Mouse (Mus musculus) limb, embryonic 11.5 days (tissue): ENCODE measurements around the gene Sorcs2. TPM values are rescaled to one million over a fixed set of nuclear protein-coding genes. Genes with fewer than 3 reads are reported as not detected.

Source experiments
- ATAC-seq: fragments of 200-750 bp; cut with Nextera tagmentation; 2 replicates; pipeline ENCODE4 v1.8.0; 2017; ENCODE audit warnings: low read depth; ENCODE audit not compliant: insufficient number of reproducible peaks, low FRiP score, low TSS enrichment
- DNase-seq: peaks from one replicate; pipeline ENCODE4 v3.0.0-alpha.2; 2015; ENCODE audit warnings: low spot score
- H3K27ac ChIP-seq: fragments of 300-500 bp; sonication (generic); replicated peaks from 2 replicates; pipeline ENCODE4 v1.5.1; 2014; ENCODE audit warnings: low read depth, mild to moderate bottlenecking, low read length
- H3K27me3 ChIP-seq: fragments of 300-500 bp; sonication (generic); 2 replicates; pipeline ENCODE4 v1.6.1; 2014; ENCODE audit warnings: mild to moderate bottlenecking, low read length, mixed read lengths; ENCODE audit not compliant: control insufficient read depth, insufficient read depth
- H3K36me3 ChIP-seq: fragments of 300-500 bp; sonication (generic); 2 replicates; pipeline ENCODE4 v1.6.1; 2014; ENCODE audit warnings: mild to moderate bottlenecking, low read length, moderate library complexity, mixed read lengths; ENCODE audit not compliant: control insufficient read depth, insufficient read depth
- H3K4me1 ChIP-seq: fragments of 300-500 bp; sonication (generic); 2 replicates; pipeline ENCODE4 v1.6.1; 2014; ENCODE audit warnings: low read length, mixed read lengths; ENCODE audit not compliant: control insufficient read depth, insufficient read depth
- H3K4me2 ChIP-seq: fragments of 300-500 bp; sonication (generic); 2 replicates; pipeline ENCODE4 v1.6.1; 2014; ENCODE audit warnings: low read depth, mild to moderate bottlenecking, moderate library complexity; ENCODE audit not compliant: severe bottlenecking
- H3K4me3 ChIP-seq: fragments of 300-500 bp; sonication (generic); 2 replicates; pipeline ENCODE4 v1.5.1; 2014; ENCODE audit warnings: low read depth, low read length
- H3K9ac ChIP-seq: fragments of 300-500 bp; sonication (generic); 2 replicates; pipeline ENCODE4 v1.6.1; 2014; ENCODE audit warnings: mild to moderate bottlenecking, low read length
- H3K9me3 ChIP-seq: fragments of 300-500 bp; sonication (generic); 2 replicates; pipeline ENCODE4 v1.6.1; 2016; ENCODE audit warnings: low read length; ENCODE audit not compliant: control insufficient read depth
- WGBS: fragments of 180-500 bp; shearing (Covaris S2); extraction: QIAGEN DNeasy Blood & Tissue Kit; methylation state at CpG from one replicate; pipeline ENCODE4 v1.1.7; 2014; 5-methylcytosine and 5-hydroxymethylcytosine counted together
- polyA plus RNA-seq: library from polyadenylated mRNA; unstranded; fragments of >200 nt; fragmentation: Nextera tagmentation; extraction: Ambion mirVana; gene quantifications from 2 replicates; pipeline ENCODE4 v1.2.1, GENCODE M21; 2014

Sorcs2 gene
- polyA plus RNA-seq, 1 experiment from 2014 or later, result 6.4 TPM

DNA sequence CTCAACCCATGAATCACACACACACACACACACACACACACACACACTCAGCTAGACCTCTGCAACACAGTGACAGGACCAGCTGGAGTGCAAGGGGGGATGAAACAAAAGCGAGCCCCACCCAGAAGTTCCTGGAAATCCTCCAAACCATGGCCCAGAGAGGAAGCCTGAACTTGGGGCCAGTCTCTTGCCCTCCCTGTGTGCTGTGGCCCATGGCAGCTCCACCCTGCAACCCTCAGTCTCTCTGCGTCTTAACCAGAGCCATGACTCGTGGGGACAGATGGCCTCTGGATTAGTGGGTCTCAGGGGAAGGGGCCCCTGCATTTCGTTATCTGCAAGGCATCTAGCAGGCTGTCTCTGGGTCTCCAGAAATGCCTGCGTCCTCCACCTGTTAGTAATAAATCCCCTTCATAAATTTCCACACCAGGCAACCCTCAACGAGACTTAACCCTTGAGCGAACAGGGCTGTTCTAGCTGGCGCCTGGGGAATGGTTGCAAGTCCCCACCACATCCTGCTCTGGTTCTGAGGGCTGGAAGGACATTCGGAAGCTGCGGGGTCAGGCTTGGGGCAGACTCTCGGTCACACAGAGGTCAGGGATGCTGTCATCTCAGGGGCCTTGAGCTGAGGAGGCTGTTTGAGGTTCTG lies 24.6 kb downstream of the Sorcs2 start:
- Histone ChIP-seq H3K4me3 (no peak overlapping the region), H3K4me1 (peaks cover 76% of the 10 kb centered on the region), H3K9me3 (no peaks in the 10 kb centered on the region), H3K4me2 (peak overlapping the region; percentile 18; the same call in 1 of the 2 replicates), H3K36me3 (no peaks in the 10 kb centered on the region), H3K9ac (no peak overlapping the region), H3K27me3 (no peaks in the 10 kb centered on the region), H3K27ac (peak overlapping the region; percentile 80)
- peak; percentile 82 for DNase-seq
- ATAC-seq, result peak; percentile 76
- WGBS, result 3% methylated on average over 11 of the region's 11 CpGs

DNA sequence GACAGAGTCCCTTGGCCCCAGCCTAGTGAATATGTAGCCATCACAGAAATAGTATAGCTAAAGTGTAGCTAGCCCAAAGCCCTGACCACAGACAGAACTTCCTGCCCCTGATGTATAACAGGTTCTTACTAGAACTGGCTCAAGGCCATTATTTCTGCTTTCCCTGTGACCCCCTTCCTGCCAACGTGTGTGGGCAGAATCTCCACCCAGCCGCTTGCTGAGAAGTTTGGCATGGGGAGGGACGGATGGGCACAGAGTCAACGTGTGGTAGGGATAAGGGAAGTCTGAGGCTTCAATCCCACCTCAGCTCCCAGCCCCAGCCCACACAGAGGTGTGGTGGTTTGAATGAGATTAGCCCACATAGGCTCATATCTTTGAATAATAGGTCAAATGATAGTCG lies 26.2 kb downstream of the Sorcs2 start:
- H3K9me3 ChIP-seq, result no peaks in the 10 kb centered on the region
- H3K27ac ChIP-seq, result no peak overlapping the region
- no peak overlapping the region for H3K4me3 ChIP-seq
- H3K9ac ChIP-seq, result no peak overlapping the region
- DNase-seq (no peak), ATAC-seq (no peak)
- H3K4me2 ChIP-seq, result no peak overlapping the region
- peaks cover 60% of the 10 kb centered on the region for H3K4me1 ChIP-seq
- WGBS, result 74% methylated on average over 5 of the region's 5 CpGs
- no peaks in the 10 kb centered on the region for H3K36me3 ChIP-seq
- H3K27me3 ChIP-seq, result no peaks in the 10 kb centered on the region

DNA sequence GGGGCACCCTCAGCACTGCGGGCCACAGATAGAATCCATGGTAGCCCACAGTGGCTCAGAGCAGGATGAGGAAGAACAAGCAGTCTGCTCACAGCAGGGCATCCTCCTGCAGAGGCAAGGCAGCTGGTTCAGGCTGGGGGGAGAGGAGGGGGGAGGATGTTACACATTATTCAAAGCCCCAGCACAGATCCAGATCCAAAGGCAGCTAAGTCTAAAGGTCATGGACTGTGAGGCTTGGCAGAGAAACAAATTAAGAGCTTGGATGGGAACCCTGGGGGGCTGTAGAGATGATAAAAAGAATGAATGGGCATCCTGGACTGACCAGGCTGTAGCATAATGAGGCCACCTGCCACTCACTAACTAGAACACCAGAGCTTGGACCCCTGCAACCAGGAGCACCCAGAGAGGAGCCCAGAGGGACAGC lies 28.7 kb downstream of the Sorcs2 start:
- H3K36me3 ChIP-seq, result no peaks in the 10 kb centered on the region; the same call in 1 of the 2 replicates
- no peak overlapping the region for H3K9ac ChIP-seq
- ATAC-seq, result no peak
- H3K4me2 ChIP-seq, result no peak overlapping the region
- peaks cover 42% of the 10 kb centered on the region for H3K4me1 ChIP-seq
- 39% methylated on average over 1 of the region's 1 CpGs for WGBS
- H3K27ac ChIP-seq, result no peak overlapping the region
- H3K9me3 ChIP-seq, result no peaks in the 10 kb centered on the region
- no peak for DNase-seq
- H3K4me3 ChIP-seq, result no peak overlapping the region
- H3K27me3 ChIP-seq, result no peaks in the 10 kb centered on the region

DNA sequence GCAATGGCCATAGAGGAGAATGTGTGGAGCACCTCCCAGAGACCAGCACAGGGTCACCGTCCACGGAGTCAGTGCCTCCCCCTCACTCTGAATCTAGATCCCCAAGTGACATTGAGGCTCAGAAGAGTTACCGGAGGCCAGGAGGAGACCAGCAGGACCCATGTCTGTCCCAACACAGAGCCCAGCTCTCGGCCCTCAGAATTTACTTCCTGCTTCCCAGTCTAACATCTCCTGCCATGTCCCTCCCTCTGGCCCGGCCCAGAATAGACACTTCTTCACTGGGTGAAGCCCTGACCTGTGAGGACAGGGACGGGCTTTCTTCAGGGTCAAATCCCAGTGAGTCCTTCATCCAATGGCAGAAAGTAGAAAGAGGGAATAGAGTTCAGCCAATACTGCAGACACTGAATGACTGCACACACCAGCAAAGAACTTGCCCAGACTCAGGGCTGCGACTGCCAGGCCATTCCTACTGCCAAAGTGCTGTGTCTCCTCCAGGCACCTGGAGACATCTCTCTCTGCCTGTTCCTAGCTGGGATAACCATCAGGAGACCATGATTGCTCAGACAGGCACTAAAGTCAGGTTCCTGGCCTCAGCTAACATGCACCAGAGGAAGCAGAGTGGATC lies 29.3 kb downstream of the Sorcs2 start:
- H3K9me3 ChIP-seq, result no peaks in the 10 kb centered on the region
- H3K27ac ChIP-seq, result no peak overlapping the region
- H3K9ac ChIP-seq, result no peak overlapping the region
- H3K36me3 ChIP-seq, result no peaks in the 10 kb centered on the region; the same call in 1 of the 2 replicates
- DNase-seq (no peak), ATAC-seq (no peak)
- no peaks in the 10 kb centered on the region for H3K27me3 ChIP-seq
- H3K4me3 ChIP-seq, result no peak overlapping the region
- WGBS, result 78% methylated on average over 7 of the region's 7 CpGs
- peaks cover 35% of the 10 kb centered on the region for H3K4me1 ChIP-seq
- no peak overlapping the region for H3K4me2 ChIP-seq

DNA sequence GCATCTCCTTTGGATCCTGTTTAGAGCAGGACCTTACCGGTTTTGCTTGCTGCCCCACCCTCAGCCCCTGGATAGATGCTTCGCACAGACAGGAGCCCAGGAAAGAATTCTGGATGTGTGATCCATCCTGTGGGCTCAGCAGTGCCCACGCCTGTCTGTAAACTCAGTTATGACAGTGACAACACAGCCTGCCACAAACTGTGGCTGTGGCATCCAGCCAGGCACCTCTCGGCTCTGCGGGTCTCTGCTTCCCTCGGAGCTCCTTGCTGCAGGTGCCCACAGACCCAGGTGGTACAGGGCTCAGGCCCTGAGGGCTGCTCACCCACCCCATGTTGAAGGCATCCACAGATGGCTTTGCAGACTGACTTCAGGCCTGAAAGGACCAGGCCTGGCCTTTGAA lies 30.0 kb downstream of the Sorcs2 start:
- Histone ChIP-seq H3K27me3 (no peaks in the 10 kb centered on the region), H3K4me1 (peaks cover 28% of the 10 kb centered on the region), H3K4me3 (no peak overlapping the region), H3K27ac (no peak overlapping the region), H3K9me3 (no peaks in the 10 kb centered on the region), H3K4me2 (no peak overlapping the region), H3K9ac (no peak overlapping the region), H3K36me3 (no peaks in the 10 kb centered on the region; the same call in 1 of the 2 replicates)
- ATAC-seq (no peak), DNase-seq (no peak)
- WGBS, result 92% methylated on average over 6 of the region's 6 CpGs

DNA sequence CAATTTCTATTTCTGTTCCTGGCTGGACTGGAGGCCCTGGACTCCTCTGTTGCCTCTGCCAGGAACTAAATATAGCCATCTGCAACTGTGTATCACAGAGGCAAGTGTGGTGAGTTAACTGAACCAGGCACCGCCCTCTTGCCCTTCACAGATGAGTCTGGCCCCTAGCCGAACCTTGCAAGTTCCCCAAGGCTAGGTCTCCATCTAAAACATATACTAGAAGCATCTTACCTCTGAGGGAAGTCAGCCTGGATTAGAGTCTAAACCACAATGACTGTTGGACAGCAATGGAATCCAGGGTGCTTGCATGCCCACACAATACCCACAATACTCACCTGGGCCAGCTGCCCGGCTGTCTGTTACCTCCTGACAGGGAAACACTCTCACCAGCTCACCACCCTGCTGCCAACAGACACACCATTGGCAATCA lies 30.7 kb downstream of the Sorcs2 start:
- H3K4me2 ChIP-seq, result no peak overlapping the region
- no peak overlapping the region for H3K9ac ChIP-seq
- no peak for ATAC-seq
- no peaks in the 10 kb centered on the region for H3K27me3 ChIP-seq
- H3K27ac ChIP-seq, result no peak overlapping the region
- WGBS, result 63% methylated on average over 3 of the region's 3 CpGs
- no peaks in the 10 kb centered on the region; the same call in 1 of the 2 replicates for H3K36me3 ChIP-seq
- H3K4me1 ChIP-seq, result peaks cover 23% of the 10 kb centered on the region
- DNase-seq, result no peak
- no peak overlapping the region for H3K4me3 ChIP-seq
- H3K9me3 ChIP-seq, result no peaks in the 10 kb centered on the region

DNA sequence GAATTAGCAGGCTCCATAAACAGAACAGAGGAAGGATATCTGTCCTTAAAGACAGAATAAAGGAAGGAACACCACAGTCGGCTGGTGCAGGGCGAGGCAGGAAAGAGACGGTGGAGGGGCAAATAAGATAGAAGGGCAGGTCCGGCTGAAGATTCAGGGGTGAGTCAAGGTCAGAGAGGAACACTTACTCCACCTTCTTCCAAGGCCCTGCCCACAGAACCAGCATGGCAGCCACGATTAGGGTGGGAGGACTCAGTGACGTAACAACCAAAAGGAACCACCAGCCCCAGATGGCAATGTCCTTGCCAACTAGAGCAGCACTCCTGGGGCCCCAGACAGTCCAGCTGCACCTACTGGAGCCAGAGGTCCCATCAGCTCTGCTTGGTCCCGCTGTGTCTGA lies 36.2 kb downstream of the Sorcs2 start:
- Histone ChIP-seq H3K4me1 (peaks cover 12% of the 10 kb centered on the region), H3K4me3 (no peak overlapping the region), H3K9me3 (no peaks in the 10 kb centered on the region), H3K36me3 (no peaks in the 10 kb centered on the region; the same call in 1 of the 2 replicates), H3K27ac (no peak overlapping the region), H3K9ac (no peak overlapping the region), H3K4me2 (no peak overlapping the region), H3K27me3 (no peaks in the 10 kb centered on the region)
- WGBS, result 94% methylated on average over 7 of the region's 7 CpGs
- no peak for DNase-seq
- ATAC-seq, result no peak

DNA sequence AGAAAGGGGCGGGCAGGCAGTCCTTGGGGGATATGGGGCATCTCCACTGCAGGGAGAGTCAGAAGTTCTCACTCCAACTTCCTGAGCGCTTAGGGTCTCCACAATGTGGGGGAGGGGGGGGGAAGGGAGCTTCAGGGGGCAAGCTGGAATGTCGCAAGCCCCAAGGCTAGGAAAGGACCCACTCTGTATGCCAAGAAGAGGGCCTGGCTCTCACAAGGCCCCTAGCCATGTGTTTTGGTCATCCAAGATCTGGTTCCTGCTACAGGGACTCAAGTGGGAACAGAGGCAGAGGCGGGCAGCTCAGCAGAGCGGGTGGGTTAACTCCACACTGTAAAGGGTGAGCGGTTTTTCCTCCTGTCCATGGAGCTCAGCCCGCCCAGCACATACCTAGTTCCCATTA lies 37.6 kb downstream of the Sorcs2 start:
- 82% methylated on average over 7 of the region's 7 CpGs for WGBS
- no peaks in the 10 kb centered on the region for H3K9me3 ChIP-seq
- H3K9ac ChIP-seq, result no peak overlapping the region
- no peaks in the 10 kb centered on the region for H3K27me3 ChIP-seq
- no peak for DNase-seq
- H3K27ac ChIP-seq, result no peak overlapping the region
- no peak for ATAC-seq
- H3K36me3 ChIP-seq, result no peaks in the 10 kb centered on the region
- no peak overlapping the region for H3K4me2 ChIP-seq
- no peak overlapping the region for H3K4me3 ChIP-seq
- peaks cover 13% of the 10 kb centered on the region for H3K4me1 ChIP-seq
